Mouse (Mus musculus): ENCODE measurements around the gene Khsrp. TPM values are rescaled to one million over a fixed set of nuclear protein-coding genes. Genes with fewer than 3 reads are reported as not detected.

Khsrp gene
- polyA plus RNA-seq, 1 experiment from 2014 or later = 44.9 TPM

DNA sequence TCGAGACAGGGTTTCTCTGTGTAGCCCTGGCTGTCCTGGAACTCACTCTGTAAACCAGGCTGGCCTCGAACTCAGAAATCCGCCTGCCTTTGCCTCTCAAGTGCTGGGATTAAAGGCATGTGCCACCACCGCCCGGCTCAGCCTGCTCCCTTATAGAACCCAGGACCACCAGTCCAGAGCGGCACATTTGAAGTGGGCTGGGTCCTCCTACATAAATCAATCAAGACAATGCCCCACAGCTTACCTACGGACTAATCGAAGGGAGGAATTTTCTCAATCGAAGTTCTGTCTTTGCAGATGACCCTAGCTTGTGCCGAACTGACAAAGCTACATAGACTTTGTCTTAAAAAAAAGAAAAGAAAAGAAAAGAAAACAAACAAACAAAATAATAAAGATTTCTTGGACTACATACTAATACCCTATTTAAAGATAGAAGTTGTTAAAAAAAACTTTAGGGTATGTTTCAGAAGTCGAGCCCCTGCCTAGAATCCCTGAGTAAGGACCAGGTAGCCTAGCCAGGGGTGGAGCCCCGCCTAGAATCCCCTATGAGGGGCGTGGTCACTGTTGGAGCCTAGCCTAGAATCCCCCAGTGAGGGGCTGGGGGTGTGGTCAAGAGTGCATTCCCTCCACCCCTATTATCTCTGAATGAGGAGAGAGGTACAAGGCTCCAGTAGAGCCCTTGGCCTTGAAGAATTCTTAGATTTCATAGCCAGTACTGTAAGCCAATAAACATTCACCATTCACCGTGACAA lies 57.2 kb downstream of the Khsrp start:
- Histone ChIP-seq H3K4me3 (ENCODE audit: low read depth, low read length) (no peak overlapping the region), H3K27ac (ENCODE audit: low read depth, low read length) (no peak overlapping the region), H3K27me3 (ENCODE audit: control insufficient read depth, insufficient read depth, low read length) (no peaks in the 10 kb centered on the region), H3K9ac (ENCODE audit: low read length) (no peak overlapping the region), H3K36me3 (ENCODE audit: control insufficient read depth, insufficient read depth, low read length) (no peaks in the 10 kb centered on the region), H3K9me3 (ENCODE audit: control insufficient read depth, low read length) (no peaks in the 10 kb centered on the region), H3K4me1 (ENCODE audit: control insufficient read depth, insufficient read depth, low read length) (no peaks in the 10 kb centered on the region), H3K4me2 (no peak overlapping the region)
- DNase-seq (ENCODE audit: low spot score, missing footprints) (no peak), ATAC-seq (ENCODE audit: low FRiP score) (no peak)
- 68% methylated on average over 13 of the region's 14 CpGs for WGBS

Other genes with a start within 250 kb of the Khsrp start
- gene Rfx2, start 200.5 kb downstream of the Khsrp start, polyA plus RNA-seq (2014; fragmentation: Nextera tagmentation; extraction: Ambion mirVana) = 4.6 and 4.8 TPM in 2 replicates
- not detected in 2 replicates for gene Acsbg2, start 157.1 kb downstream of the Khsrp start, polyA plus RNA-seq (2014; fragmentation: Nextera tagmentation; extraction: Ambion mirVana)
- gene 1700061G19Rik, start 156.0 kb downstream of the Khsrp start, polyA plus RNA-seq (2014; fragmentation: Nextera tagmentation; extraction: Ambion mirVana) = 0.11 and 0.25 TPM in 2 replicates
- gene Mllt1, start 96.1 kb downstream of the Khsrp start, polyA plus RNA-seq (2014; fragmentation: Nextera tagmentation; extraction: Ambion mirVana) = 26.3 and 29.0 TPM in 2 replicates
- gene Acer1, start 49.4 kb downstream of the Khsrp start, polyA plus RNA-seq (2014; fragmentation: Nextera tagmentation; extraction: Ambion mirVana) = not detected in 2 replicates
- gene Clpp, start 41.2 kb downstream of the Khsrp start, polyA plus RNA-seq (2014; fragmentation: Nextera tagmentation; extraction: Ambion mirVana) = 131 and 137 TPM in 2 replicates
- gene Alkbh7, start 34.2 kb downstream of the Khsrp start, polyA plus RNA-seq (2014; fragmentation: Nextera tagmentation; extraction: Ambion mirVana) = 34.1 and 36.4 TPM in 2 replicates
- 0.97 TPM in 1 of 2 replicates, not detected in the other for gene Pspn, start 31.5 kb downstream of the Khsrp start, polyA plus RNA-seq (2014; fragmentation: Nextera tagmentation; extraction: Ambion mirVana)
- gene Gtf2f1, start 20.2 kb downstream of the Khsrp start, polyA plus RNA-seq (2014; fragmentation: Nextera tagmentation; extraction: Ambion mirVana) = 70.5 and 76.0 TPM in 2 replicates
- 0.19 and 0.32 TPM in 2 replicates for gene Gm17949, start 20.1 kb downstream of the Khsrp start, polyA plus RNA-seq (2014; fragmentation: Nextera tagmentation; extraction: Ambion mirVana)
- gene Slc25a41, start 10.1 kb upstream of the Khsrp start, polyA plus RNA-seq (2014; fragmentation: Nextera tagmentation; extraction: Ambion mirVana) = not detected in 2 replicates
- 0.80 and 1.2 TPM in 2 replicates for gene Crb3, start 27.6 kb upstream of the Khsrp start, polyA plus RNA-seq (2014; fragmentation: Nextera tagmentation; extraction: Ambion mirVana)
- gene Slc25a23, start 28.3 kb upstream of the Khsrp start, polyA plus RNA-seq (2014; fragmentation: Nextera tagmentation; extraction: Ambion mirVana) = 14.2 and 16.5 TPM in 2 replicates
- gene Dennd1c, start 47.0 kb upstream of the Khsrp start, polyA plus RNA-seq (2014; fragmentation: Nextera tagmentation; extraction: Ambion mirVana) = 2.2 and 2.7 TPM in 2 replicates
- 167 and 171 TPM in 2 replicates for gene Tubb4a, start 56.3 kb upstream of the Khsrp start, polyA plus RNA-seq (2014; fragmentation: Nextera tagmentation; extraction: Ambion mirVana)
- 8.1 and 9.0 TPM in 2 replicates for gene Tnfsf9, start 73.8 kb upstream of the Khsrp start, polyA plus RNA-seq (2014; fragmentation: Nextera tagmentation; extraction: Ambion mirVana)
- gene Cd70, start 118.3 kb upstream of the Khsrp start, polyA plus RNA-seq (2014; fragmentation: Nextera tagmentation; extraction: Ambion mirVana) = 0.16 and 0.40 TPM in 2 replicates
- 0.07 and 0.11 TPM in 2 replicates for gene Tnfsf14, start 162.7 kb upstream of the Khsrp start, polyA plus RNA-seq (2014; fragmentation: Nextera tagmentation; extraction: Ambion mirVana)
- gene C3, start 196.6 kb upstream of the Khsrp start, polyA plus RNA-seq (2014; fragmentation: Nextera tagmentation; extraction: Ambion mirVana) = 0.19 and 0.68 TPM in 2 replicates
- 19.7 and 24.5 TPM in 2 replicates for gene Gpr108, start 216.9 kb upstream of the Khsrp start, polyA plus RNA-seq (2014; fragmentation: Nextera tagmentation; extraction: Ambion mirVana)
- gene Trip10, start 217.9 kb upstream of the Khsrp start, polyA plus RNA-seq (2014; fragmentation: Nextera tagmentation; extraction: Ambion mirVana) = 21.2 and 23.6 TPM in 2 replicates
- gene Vav1, start 247.6 kb upstream of the Khsrp start, polyA plus RNA-seq (2014; fragmentation: Nextera tagmentation; extraction: Ambion mirVana) = 1.8 and 2.3 TPM in 2 replicates